Mouse (Mus musculus) lung, adult 2 months (tissue): ENCODE results near the gene 4930518I15Rik.

Experiments used
- CTCF ChIP-seq: fragments of 200-500 bp; IDR thresholded peaks from 2 replicates; pipeline ENCODE4 v1.5.1; 2011; ENCODE audit warnings: mild to moderate bottlenecking, low read length, control low read depth; ENCODE audit not compliant: insufficient read depth
- POLR2A ChIP-seq: fragments of 200-500 bp; IDR thresholded peaks from 2 replicates; pipeline ENCODE4 v1.6.1; 2011; ENCODE audit warnings: low read depth, mild to moderate bottlenecking, control low read depth, low read length, borderline replicate concordance; ENCODE audit errors: extremely low read depth

GRCm38 (mm10) chr2:156903367-156903766 is 45.6 kb upstream of the 4930518I15Rik start:
- no peak for TF ChIP-seq CTCF
- no peak for TF ChIP-seq POLR2A
